Mouse (Mus musculus): ENCODE results near the gene Cd300lf. TPM values are rescaled to one million over a fixed set of nuclear protein-coding genes. Genes with fewer than 3 reads are reported as not detected.

Gene Cd300lf
- polyA plus RNA-seq, 1 experiment from 2014 or later = not detected

DNA sequence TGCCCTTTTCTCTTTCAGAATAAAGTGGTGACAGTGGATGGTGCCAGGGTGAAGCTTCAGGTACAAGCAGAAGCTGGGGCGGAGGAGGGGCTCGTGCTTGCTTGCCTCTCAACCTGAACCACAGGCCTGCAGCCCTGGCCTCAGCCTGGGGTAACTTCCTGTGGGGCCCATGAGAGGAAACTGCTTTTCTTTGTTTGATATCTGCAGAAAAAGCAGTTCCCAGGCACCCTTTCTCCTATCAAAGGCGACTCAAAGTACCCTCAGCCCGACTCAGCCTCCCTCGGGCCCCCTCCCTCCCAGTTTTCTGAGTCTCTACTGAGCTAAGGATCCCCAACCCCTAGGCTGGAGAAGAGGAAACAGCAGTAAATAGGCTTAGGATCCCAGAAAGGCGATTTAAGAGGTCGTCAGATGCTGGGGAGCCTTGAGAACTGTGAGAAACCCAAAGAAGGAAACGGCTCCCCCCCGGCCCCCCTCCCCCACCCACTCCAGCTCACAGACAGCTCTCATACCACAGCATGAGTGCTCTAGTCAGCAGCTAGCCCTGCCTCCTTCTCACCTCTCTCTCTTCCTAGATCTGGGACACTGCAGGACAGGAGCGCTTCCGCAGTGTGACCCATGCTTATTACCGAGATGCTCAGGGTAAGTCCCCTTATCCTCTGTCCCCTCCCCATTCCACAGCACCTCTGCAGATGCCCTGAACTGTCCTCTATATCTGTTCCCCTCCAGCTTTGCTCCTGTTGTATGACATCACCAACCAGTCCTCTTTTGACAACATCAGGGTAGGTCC, 24.3 kb upstream of the Cd300lf start:
- Histone ChIP-seq H3K27ac (replicated peaks; ENCODE audit: low read depth, low read length) (no peak overlapping the region), H3K4me1 (ENCODE audit: control insufficient read depth, insufficient read depth, low read length) (no peaks in the 10 kb centered on the region; the same call in 1 of the 2 replicates), H3K9ac (replicated peaks; ENCODE audit: low read length) (peak overlapping the region; percentile 1; the same call in 1 of the 2 replicates)

DNA sequence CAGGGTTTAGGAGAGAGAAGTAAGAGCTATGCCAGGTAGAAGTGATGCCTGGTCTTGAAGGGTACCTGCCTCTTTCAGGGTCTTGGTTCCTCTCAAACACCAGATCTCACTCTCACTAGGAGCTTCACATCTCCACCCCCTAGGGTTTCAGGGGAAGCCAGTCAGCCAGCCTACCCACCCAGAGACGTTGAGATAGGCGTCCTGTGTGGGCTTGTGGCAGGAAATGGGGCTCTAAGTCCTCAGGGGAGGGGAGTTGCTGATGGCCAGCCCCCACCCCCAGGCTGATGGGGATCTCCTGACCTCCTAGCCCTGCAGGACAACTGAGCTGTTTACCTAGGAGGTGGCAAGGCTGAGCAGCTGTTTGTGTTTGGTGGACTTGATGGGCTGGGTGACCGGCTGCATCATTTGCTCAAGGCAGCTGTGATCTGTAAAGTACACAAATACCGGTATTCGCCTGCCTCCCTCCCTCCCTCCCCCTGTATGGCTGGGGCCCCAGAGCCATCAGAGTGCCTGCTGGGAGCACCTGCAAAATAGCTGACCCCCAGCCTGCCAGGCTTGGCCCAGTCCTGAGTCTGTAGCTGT, 21.4 kb upstream of the Cd300lf start:
- Histone ChIP-seq H3K36me3 (replicated peaks; ENCODE audit: control insufficient read depth, insufficient read depth, low read depth, low read length) (no peaks in the 10 kb centered on the region), H3K9ac (replicated peaks; ENCODE audit: low read length) (no peak overlapping the region), H3K27me3 (ENCODE audit: control insufficient read depth, insufficient read depth, low read length) (peaks cover 4% of the 10 kb centered on the region; the same call in 1 of the 2 replicates), H3K4me1 (ENCODE audit: control insufficient read depth, insufficient read depth, low read length) (no peaks in the 10 kb centered on the region; the same call in 1 of the 2 replicates), H3K4me2 (ENCODE audit: low read depth, low read length) (no peak overlapping the region), H3K4me3 (ENCODE audit: low read depth, low read length) (no peak overlapping the region), H3K9me3 (replicated peaks; ENCODE audit: control insufficient read depth, low read length) (no peaks in the 10 kb centered on the region), H3K27ac (replicated peaks; ENCODE audit: low read depth, low read length) (no peak overlapping the region)
- WGBS = 4% methylated on average over 5 of the region's 5 CpGs
- ATAC-seq (replicated peaks; ENCODE audit: insufficient number of reproducible peaks, low FRiP score, low TSS enrichment, low read depth) (no peak), DNase-seq (ENCODE audit: low spot score) (no peak)

More for the DNA sequence above, 24.3 kb upstream of the Cd300lf start:
- WGBS = 29% methylated on average over 12 of the region's 12 CpGs
- no peaks in the 10 kb centered on the region for H3K9me3 ChIP-seq (replicated peaks; ENCODE audit: control insufficient read depth, low read length)
- H3K36me3 ChIP-seq (replicated peaks; ENCODE audit: control insufficient read depth, insufficient read depth, low read depth, low read length) = no peaks in the 10 kb centered on the region
- ATAC-seq (replicated peaks; ENCODE audit: insufficient number of reproducible peaks, low FRiP score, low TSS enrichment, low read depth) (no peak), DNase-seq (ENCODE audit: low spot score) (peak; percentile 17)
- peaks cover 11% of the 10 kb centered on the region; the same call in 1 of the 2 replicates for H3K27me3 ChIP-seq (ENCODE audit: control insufficient read depth, insufficient read depth, low read length)
- no peak overlapping the region for H3K4me2 ChIP-seq (ENCODE audit: low read depth, low read length)
- no peak overlapping the region for H3K4me3 ChIP-seq (ENCODE audit: low read depth, low read length)

DNA sequence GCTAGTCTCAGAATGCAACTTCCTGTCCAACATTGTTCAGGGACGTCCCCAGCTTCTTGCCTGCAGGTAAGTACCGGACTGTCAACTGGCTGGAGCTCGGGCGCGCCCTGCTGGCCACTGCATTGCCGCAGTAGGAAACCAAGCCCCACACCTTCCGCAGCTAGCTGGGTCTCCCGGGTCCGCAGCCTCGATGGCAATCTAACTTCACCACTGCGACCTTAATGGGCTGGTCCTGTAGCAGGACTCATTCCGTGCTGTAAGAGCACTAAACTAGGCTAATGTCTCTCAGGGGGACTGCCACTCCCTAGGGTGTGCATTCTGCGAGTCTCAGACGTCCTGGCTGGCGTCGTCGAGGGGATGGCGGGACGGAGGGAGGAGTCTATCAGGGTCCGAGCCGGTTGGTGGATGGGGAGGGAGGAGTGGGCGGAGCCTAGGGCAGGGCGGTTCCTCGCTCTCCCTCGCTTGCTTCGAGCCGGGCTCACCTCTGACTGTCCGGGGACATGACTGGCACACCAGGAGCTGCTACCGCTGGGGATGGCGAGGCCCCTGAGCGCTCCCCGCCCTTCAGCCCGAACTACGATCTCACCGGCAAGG, 20.0 kb upstream of the Cd300lf start:
- H3K4me2 ChIP-seq (ENCODE audit: low read depth, low read length) = peak overlapping the region; percentile 39
- H3K4me3 ChIP-seq (ENCODE audit: low read depth, low read length) = peak overlapping the region; percentile 26
- under 1% methylated on average over 34 of the region's 35 CpGs for WGBS
- peaks cover 4% of the 10 kb centered on the region; the same call in 1 of the 2 replicates for H3K27me3 ChIP-seq (ENCODE audit: control insufficient read depth, insufficient read depth, low read length)
- H3K9ac ChIP-seq (replicated peaks; ENCODE audit: low read length) = no peak overlapping the region; the same call in 1 of the 2 replicates
- ATAC-seq (replicated peaks; ENCODE audit: insufficient number of reproducible peaks, low FRiP score, low TSS enrichment, low read depth) (peak; percentile 57), DNase-seq (ENCODE audit: low spot score) (peak; percentile 76)
- H3K4me1 ChIP-seq (ENCODE audit: control insufficient read depth, insufficient read depth, low read length) = no peaks in the 10 kb centered on the region; the same call in 1 of the 2 replicates
- no peak overlapping the region for H3K27ac ChIP-seq (replicated peaks; ENCODE audit: low read depth, low read length)
- no peaks in the 10 kb centered on the region for H3K36me3 ChIP-seq (replicated peaks; ENCODE audit: control insufficient read depth, insufficient read depth, low read depth, low read length)
- H3K9me3 ChIP-seq (replicated peaks; ENCODE audit: control insufficient read depth, low read length) = no peaks in the 10 kb centered on the region

DNA sequence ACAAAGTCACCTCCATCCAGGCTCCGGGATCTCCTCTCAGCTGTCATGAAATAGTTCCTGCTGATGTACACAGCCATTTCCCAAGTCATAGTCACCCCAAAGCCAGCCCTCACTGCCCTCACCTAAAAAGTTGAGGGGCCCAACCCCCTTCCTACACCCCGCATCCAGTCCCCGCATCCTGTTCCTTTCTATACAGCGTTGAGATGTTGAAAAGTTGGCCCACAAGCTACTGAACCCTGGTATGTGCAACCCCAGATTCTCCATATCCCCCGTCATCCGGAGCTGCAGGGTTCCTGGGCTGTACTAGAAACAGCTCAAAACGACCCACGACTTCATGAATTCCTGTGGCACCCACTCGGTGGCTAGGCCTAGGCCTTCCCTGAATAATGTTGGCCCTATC, 19.3 kb upstream of the Cd300lf start:
- Histone ChIP-seq H3K36me3 (replicated peaks; ENCODE audit: control insufficient read depth, insufficient read depth, low read depth, low read length) (no peaks in the 10 kb centered on the region), H3K4me2 (ENCODE audit: low read depth, low read length) (no peak overlapping the region), H3K9ac (replicated peaks; ENCODE audit: low read length) (no peak overlapping the region), H3K9me3 (replicated peaks; ENCODE audit: control insufficient read depth, low read length) (no peaks in the 10 kb centered on the region), H3K4me3 (ENCODE audit: low read depth, low read length) (no peak overlapping the region), H3K27ac (replicated peaks; ENCODE audit: low read depth, low read length) (no peak overlapping the region), H3K4me1 (ENCODE audit: control insufficient read depth, insufficient read depth, low read length) (no peaks in the 10 kb centered on the region; the same call in 1 of the 2 replicates), H3K27me3 (ENCODE audit: control insufficient read depth, insufficient read depth, low read length) (peaks cover 4% of the 10 kb centered on the region; the same call in 1 of the 2 replicates)
- DNase-seq (ENCODE audit: low spot score) = no peak
- 76% methylated on average over 9 of the region's 9 CpGs for WGBS
- no peak for ATAC-seq (replicated peaks; ENCODE audit: insufficient number of reproducible peaks, low FRiP score, low TSS enrichment, low read depth)

DNA sequence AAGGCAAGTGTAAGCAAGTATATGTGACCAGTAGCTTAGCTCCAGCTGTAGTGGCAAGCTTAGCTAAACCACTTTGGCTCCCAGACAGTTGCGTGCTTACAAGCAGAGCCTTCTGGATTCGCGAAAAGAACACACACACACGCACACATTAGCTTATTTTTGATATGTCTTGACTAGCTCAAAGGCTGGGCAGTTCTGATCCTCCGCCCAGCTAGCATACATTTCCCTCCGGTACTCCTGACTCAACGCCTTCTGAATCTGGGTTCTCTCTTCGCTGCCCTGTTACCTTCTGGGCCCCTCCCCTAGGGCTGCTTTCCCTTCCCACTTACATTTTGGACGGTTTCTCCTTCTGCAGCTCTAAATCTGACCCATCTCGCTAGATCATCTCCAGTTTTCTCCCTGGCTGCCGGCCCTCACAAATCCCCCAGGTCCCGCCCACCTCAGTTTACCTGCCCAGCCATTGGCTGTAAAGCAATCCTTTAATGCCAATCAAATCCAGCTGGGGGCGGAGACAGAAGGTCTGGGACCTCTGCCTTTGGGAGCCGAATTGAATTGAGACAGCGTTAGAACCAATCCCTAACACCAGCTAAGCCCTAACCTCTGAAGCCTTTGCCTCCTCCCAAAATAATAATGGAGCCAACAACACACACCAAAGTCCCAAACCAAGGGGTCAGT, 18.1 kb upstream of the Cd300lf start:
- ATAC-seq (replicated peaks; ENCODE audit: insufficient number of reproducible peaks, low FRiP score, low TSS enrichment, low read depth) = peak; percentile 29; the same call in 1 of the 2 replicates
- Histone ChIP-seq H3K9ac (replicated peaks; ENCODE audit: low read length) (peak overlapping the region; percentile 59), H3K27ac (replicated peaks; ENCODE audit: low read depth, low read length) (no peak overlapping the region), H3K4me3 (ENCODE audit: low read depth, low read length) (peak overlapping the region; percentile 28; the same call in 1 of the 2 replicates), H3K4me2 (ENCODE audit: low read depth, low read length) (peak overlapping the region; percentile 56), H3K27me3 (ENCODE audit: control insufficient read depth, insufficient read depth, low read length) (peaks cover 4% of the 10 kb centered on the region; the same call in 1 of the 2 replicates), H3K4me1 (ENCODE audit: control insufficient read depth, insufficient read depth, low read length) (no peaks in the 10 kb centered on the region; the same call in 1 of the 2 replicates), H3K36me3 (replicated peaks; ENCODE audit: control insufficient read depth, insufficient read depth, low read depth, low read length) (no peaks in the 10 kb centered on the region), H3K9me3 (replicated peaks; ENCODE audit: control insufficient read depth, low read length) (no peaks in the 10 kb centered on the region)
- WGBS = 7% methylated on average over 15 of the region's 15 CpGs
- DNase-seq (ENCODE audit: low spot score) = peak; percentile 91

DNA sequence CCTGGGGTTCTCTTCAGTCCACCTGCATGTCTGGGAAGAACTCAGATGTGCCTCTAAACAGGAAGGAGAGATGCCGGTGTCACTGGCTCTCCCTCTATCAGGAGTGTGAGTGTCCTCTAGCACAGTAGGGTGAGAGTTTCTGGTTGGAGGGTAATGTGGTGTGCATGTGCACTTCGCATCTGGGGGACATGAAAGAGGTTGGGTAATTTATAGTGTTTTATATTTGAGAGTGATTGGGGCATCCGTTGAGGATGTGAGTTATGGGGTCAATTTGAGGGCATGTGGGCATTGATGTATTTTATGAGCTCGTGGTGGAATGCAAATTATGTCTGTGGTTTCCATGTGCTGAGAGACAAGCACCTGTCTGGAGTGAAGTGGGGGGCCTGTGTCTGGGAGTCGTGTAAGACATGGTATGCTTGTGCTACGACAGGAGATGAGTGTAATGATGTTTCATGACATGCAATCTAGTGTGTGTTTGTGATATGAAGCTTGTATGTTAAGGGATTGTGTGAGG, 17.0 kb upstream of the Cd300lf start:
- Histone ChIP-seq H3K36me3 (replicated peaks; ENCODE audit: control insufficient read depth, insufficient read depth, low read depth, low read length) (no peaks in the 10 kb centered on the region), H3K9me3 (replicated peaks; ENCODE audit: control insufficient read depth, low read length) (no peaks in the 10 kb centered on the region), H3K27me3 (ENCODE audit: control insufficient read depth, insufficient read depth, low read length) (peaks cover 4% of the 10 kb centered on the region; the same call in 1 of the 2 replicates), H3K4me2 (ENCODE audit: low read depth, low read length) (no peak overlapping the region), H3K27ac (replicated peaks; ENCODE audit: low read depth, low read length) (no peak overlapping the region), H3K4me3 (ENCODE audit: low read depth, low read length) (no peak overlapping the region), H3K9ac (replicated peaks; ENCODE audit: low read length) (no peak overlapping the region), H3K4me1 (ENCODE audit: control insufficient read depth, insufficient read depth, low read length) (no peaks in the 10 kb centered on the region; the same call in 1 of the 2 replicates)
- no peak for ATAC-seq (replicated peaks; ENCODE audit: insufficient number of reproducible peaks, low FRiP score, low TSS enrichment, low read depth)
- 77% methylated on average over 6 of the region's 6 CpGs for WGBS
- no peak for DNase-seq (ENCODE audit: low spot score)

DNA sequence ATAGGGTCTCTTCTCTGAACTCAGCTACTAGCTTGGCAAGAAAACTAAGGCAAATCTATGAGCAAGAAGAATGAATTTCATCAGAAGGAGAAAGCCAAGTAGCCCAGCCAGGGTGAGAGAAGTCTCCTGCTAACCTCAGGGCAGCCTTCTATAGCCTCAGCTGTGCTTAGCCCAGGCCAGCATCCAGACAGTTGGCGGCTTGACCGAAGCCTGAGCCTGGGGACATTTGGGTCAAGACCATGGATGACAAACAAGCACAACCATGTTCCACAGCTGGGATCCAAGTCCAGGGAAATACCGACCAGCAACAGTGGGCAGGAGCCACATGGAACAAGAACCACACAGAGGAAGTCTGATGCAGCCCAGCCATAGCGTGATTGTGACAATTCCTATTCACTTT, 14.0 kb upstream of the Cd300lf start:
- Histone ChIP-seq H3K27me3 (ENCODE audit: control insufficient read depth, insufficient read depth, low read length) (no peaks in the 10 kb centered on the region), H3K27ac (replicated peaks; ENCODE audit: low read depth, low read length) (no peak overlapping the region), H3K4me1 (ENCODE audit: control insufficient read depth, insufficient read depth, low read length) (no peaks in the 10 kb centered on the region; the same call in 1 of the 2 replicates), H3K4me2 (ENCODE audit: low read depth, low read length) (no peak overlapping the region), H3K9me3 (replicated peaks; ENCODE audit: control insufficient read depth, low read length) (no peaks in the 10 kb centered on the region), H3K9ac (replicated peaks; ENCODE audit: low read length) (no peak overlapping the region), H3K36me3 (replicated peaks; ENCODE audit: control insufficient read depth, insufficient read depth, low read depth, low read length) (no peaks in the 10 kb centered on the region), H3K4me3 (ENCODE audit: low read depth, low read length) (no peak overlapping the region)
- no peak for DNase-seq (ENCODE audit: low spot score)
- WGBS = 91% methylated on average over 4 of the region's 4 CpGs
- ATAC-seq (replicated peaks; ENCODE audit: insufficient number of reproducible peaks, low FRiP score, low TSS enrichment, low read depth) = no peak

Data from embryonic facial prominence, embryonic 11.5 days (tissue).